Mouse (Mus musculus) heart, embryonic 11.5 days (tissue): ENCODE measurements around the gene Mtmr4. TPM values are rescaled to one million over a fixed set of nuclear protein-coding genes. Genes with fewer than 3 reads are reported as not detected.

Source experiments
- ATAC-seq: fragments of 200-750 bp; cut with Nextera tagmentation; replicated peaks from 2 replicates; pipeline ENCODE4 v1.8.0; 2017; ENCODE audit warnings: moderate library complexity; ENCODE audit not compliant: insufficient number of reproducible peaks, low FRiP score, low TSS enrichment
- H3K27ac ChIP-seq: fragments of 300-500 bp; sonication (generic); 2 replicates; pipeline ENCODE4 v1.5.1; 2014; ENCODE audit warnings: mild to moderate bottlenecking, low read depth, low read length
- H3K27me3 ChIP-seq: fragments of 300-500 bp; sonication (generic); 2 replicates; pipeline ENCODE4 v1.6.1; 2014; ENCODE audit warnings: mild to moderate bottlenecking, low read length, mixed read lengths; ENCODE audit not compliant: control insufficient read depth, insufficient read depth
- H3K36me3 ChIP-seq: fragments of 300-500 bp; sonication (generic); 2 replicates; pipeline ENCODE4 v1.6.1; 2014; ENCODE audit warnings: mild to moderate bottlenecking, low read length, moderate library complexity, mixed read lengths; ENCODE audit not compliant: control insufficient read depth, insufficient read depth
- H3K4me1 ChIP-seq: fragments of 300-500 bp; sonication (generic); 2 replicates; pipeline ENCODE4 v1.6.1; 2014; ENCODE audit warnings: low read length; ENCODE audit not compliant: control insufficient read depth, insufficient read depth
- H3K4me2 ChIP-seq: fragments of 300-500 bp; sonication (generic); 2 replicates; pipeline ENCODE4 v1.6.1; 2014; ENCODE audit warnings: mild to moderate bottlenecking, moderate library complexity
- H3K4me3 ChIP-seq: fragments of 300-500 bp; sonication (generic); 2 replicates; pipeline ENCODE4 v1.5.1; 2014; ENCODE audit warnings: low read depth, low read length
- H3K9ac ChIP-seq: fragments of 300-500 bp; sonication (generic); 2 replicates; pipeline ENCODE4 v1.6.1; 2014; ENCODE audit warnings: mild to moderate bottlenecking, low read depth, low read length, moderate library complexity
- H3K9me3 ChIP-seq: fragments of 300-500 bp; sonication (generic); replicated peaks from 2 replicates; pipeline ENCODE4 v1.6.1; 2016; ENCODE audit warnings: low read length; ENCODE audit not compliant: control insufficient read depth
- WGBS: fragments of 180-500 bp; shearing (Covaris S2); extraction: QIAGEN DNeasy Blood & Tissue Kit; methylation state at CpG from one replicate; pipeline ENCODE4 v1.1.7; 2014; ENCODE audit not compliant: insufficient replicate concordance; 5-methylcytosine and 5-hydroxymethylcytosine counted together
- polyA plus RNA-seq: library from polyadenylated mRNA; unstranded; fragments of >200 nt; fragmentation: Nextera tagmentation; extraction: Ambion mirVana; gene quantifications from 2 replicates; pipeline ENCODE4 v1.2.1, GENCODE M21; 2014

The Mtmr4 gene
- polyA plus RNA-seq, 1 experiment from 2014 or later: 23.4 TPM

GRCm38 (mm10) chr11:87568255-87568953 is 23.6 kb upstream of the Mtmr4 start, which contains the start of gene Sept4:
TSS of gene Sept4 (plus strand) at chr11:87568903.
- Histone ChIP-seq H3K4me3 (no peak within 1 kb of the TSS), H3K27me3 (no peaks in the 10 kb centered on the region), H3K4me2 (no peak within 1 kb of the TSS), H3K9ac (no peak within 1 kb of the TSS), H3K9me3 (no peaks in the 10 kb centered on the region), H3K4me1 (peaks cover 16% of the 10 kb centered on the region), H3K27ac (no peak within 1 kb of the TSS), H3K36me3 (no peaks in the 10 kb centered on the region)
- no peak for ATAC-seq
- WGBS: 74% methylated on average over 7 of the region's 7 CpGs

- ATAC-seq: no peak
- Histone ChIP-seq H3K9ac (no peak overlapping the region), H3K27ac (no peak overlapping the region), H3K4me2 (peak overlapping the region; percentile 37), H3K9me3 (no peaks in the 10 kb centered on the region), H3K36me3 (no peaks in the 10 kb centered on the region), H3K4me1 (peaks cover 24% of the 10 kb centered on the region), H3K27me3 (no peaks in the 10 kb centered on the region), H3K4me3 (no peak overlapping the region)
- 17% methylated on average over 5 of the region's 5 CpGs for WGBS
These were observed 21.2 kb upstream of the Mtmr4 start for GRCm38 (mm10) chr11:87570743-87571142.

- H3K36me3 ChIP-seq: no peaks in the 10 kb centered on the region
- no peaks in the 10 kb centered on the region for H3K27me3 ChIP-seq
- H3K4me3 ChIP-seq: no peak overlapping the region
- no peak for ATAC-seq
- H3K9ac ChIP-seq: no peak overlapping the region
- 80% methylated on average over 1 of the region's 1 CpGs for WGBS
- H3K27ac ChIP-seq: no peak overlapping the region
- H3K4me1 ChIP-seq: peaks cover 24% of the 10 kb centered on the region
- H3K4me2 ChIP-seq: no peak overlapping the region; the same call in 1 of the 2 replicates
- H3K9me3 ChIP-seq: no peaks in the 10 kb centered on the region
These were observed 20.5 kb upstream of the Mtmr4 start for GRCm38 (mm10) chr11:87571361-87571950.

- H3K27me3 ChIP-seq: no peaks in the 10 kb centered on the region
- no peak overlapping the region for H3K27ac ChIP-seq
- peaks cover 36% of the 10 kb centered on the region for H3K4me1 ChIP-seq
- no peak overlapping the region for H3K9ac ChIP-seq
- H3K4me2 ChIP-seq: no peak overlapping the region
- H3K9me3 ChIP-seq: no peaks in the 10 kb centered on the region
- no peak overlapping the region for H3K4me3 ChIP-seq
- no peaks in the 10 kb centered on the region for H3K36me3 ChIP-seq
- WGBS: 62% methylated on average over 7 of the region's 7 CpGs
- ATAC-seq: no peak
These were observed 18.2 kb upstream of the Mtmr4 start for GRCm38 (mm10) chr11:87573751-87574150.

- H3K4me1 ChIP-seq: peaks cover 38% of the 10 kb centered on the region
- H3K27me3 ChIP-seq: no peaks in the 10 kb centered on the region
- H3K9me3 ChIP-seq: no peaks in the 10 kb centered on the region
- H3K36me3 ChIP-seq: no peaks in the 10 kb centered on the region
- H3K9ac ChIP-seq: no peak overlapping the region
- no peak overlapping the region for H3K4me3 ChIP-seq
- ATAC-seq: no peak
- H3K27ac ChIP-seq: no peak overlapping the region
- H3K4me2 ChIP-seq: no peak overlapping the region
- 55% methylated on average over 21 of the region's 21 CpGs for WGBS
These were observed 17.3 kb upstream of the Mtmr4 start for GRCm38 (mm10) chr11:87574520-87575180.

- peak overlapping the region; percentile 49 for H3K4me3 ChIP-seq
- 0 out of 2 replicates have a peak, but pooled peaks cover 2% of the 10 kb centered on the region for H3K27me3 ChIP-seq
- ATAC-seq: no peak
- WGBS: 28% methylated on average over 6 of the region's 6 CpGs
- H3K9ac ChIP-seq: peak overlapping the region; percentile 70; the same call in 1 of the 2 replicates
- peaks cover 31% of the 10 kb centered on the region for H3K4me1 ChIP-seq
- no peaks in the 10 kb centered on the region for H3K36me3 ChIP-seq
- peak overlapping the region; percentile 76 for H3K4me2 ChIP-seq
- H3K27ac ChIP-seq: no peak overlapping the region
- H3K9me3 ChIP-seq: no peaks in the 10 kb centered on the region
These were observed 14.2 kb upstream of the Mtmr4 start for GRCm38 (mm10) chr11:87577601-87578248.

GRCm38 (mm10) chr11:87578249-87578962 is 13.6 kb upstream of the Mtmr4 start:
- Histone ChIP-seq H3K9me3 (no peaks in the 10 kb centered on the region), H3K4me2 (peak overlapping the region; percentile 76), H3K27ac (peak overlapping the region; percentile 41; the same call in 1 of the 2 replicates), H3K9ac (peak overlapping the region; percentile 70), H3K27me3 (0 out of 2 replicates have a peak, but pooled peaks cover 2% of the 10 kb centered on the region), H3K36me3 (no peaks in the 10 kb centered on the region), H3K4me1 (peaks cover 31% of the 10 kb centered on the region), H3K4me3 (peak overlapping the region; percentile 49)
- under 1% methylated on average over 40 of the region's 40 CpGs for WGBS
- peak; percentile 73 for ATAC-seq
